Mouse (Mus musculus) R1 (cell line): Measurements from ENCODE around the gene Xlr.

Source experiments
- DNase-seq: peaks from one replicate; pipeline ENCODE4 v3.0.0-alpha.2; 2018; ENCODE audit warnings: low read depth, low spot score

The Xlr gene

DNA sequence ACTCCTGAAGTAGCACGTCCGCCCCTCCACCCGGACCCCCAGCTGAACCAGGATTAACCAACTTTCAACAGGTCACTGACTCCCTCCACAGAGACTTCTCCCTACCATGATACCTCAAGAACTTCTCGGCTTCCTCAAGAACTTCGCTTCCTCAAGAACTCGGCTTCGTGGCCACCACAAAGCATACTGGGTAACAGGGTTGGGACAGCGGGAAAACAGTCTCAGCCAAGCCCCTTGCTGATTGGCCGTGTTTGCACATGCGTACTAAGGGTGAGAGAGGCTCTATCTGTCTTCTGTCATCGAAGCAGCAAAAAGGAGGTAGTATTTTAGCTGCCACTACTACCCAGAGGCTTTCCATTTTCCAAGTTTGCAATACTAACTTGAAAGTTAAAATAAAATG, at the start of gene Xlr:
Gene Xlr (minus strand): TSS at position 188 of the 400 bp plus-strand sequence.
- DNase-seq = peak; percentile 2

GRCm38 (mm10) chrX:53799074-53799473, 1.6 kb upstream of the Xlr start:
- peak; percentile 1 for DNase-seq

GRCm38 (mm10) chrX:53776276-53776675, 21.2 kb downstream of the Xlr start, which contains the start of gene Zfp36l3:
Gene Zfp36l3 (minus strand): TSS chrX:53776394.
- peak; percentile 80 for DNase-seq

- peak; percentile 59 for DNase-seq
Observed at GRCm38 (mm10) chrX:53757736-53758135, 39.8 kb downstream of the Xlr start, which contains the start of gene 1700013H16Rik. Gene 1700013H16Rik (minus strand): TSS chrX:53757831.

DNA sequence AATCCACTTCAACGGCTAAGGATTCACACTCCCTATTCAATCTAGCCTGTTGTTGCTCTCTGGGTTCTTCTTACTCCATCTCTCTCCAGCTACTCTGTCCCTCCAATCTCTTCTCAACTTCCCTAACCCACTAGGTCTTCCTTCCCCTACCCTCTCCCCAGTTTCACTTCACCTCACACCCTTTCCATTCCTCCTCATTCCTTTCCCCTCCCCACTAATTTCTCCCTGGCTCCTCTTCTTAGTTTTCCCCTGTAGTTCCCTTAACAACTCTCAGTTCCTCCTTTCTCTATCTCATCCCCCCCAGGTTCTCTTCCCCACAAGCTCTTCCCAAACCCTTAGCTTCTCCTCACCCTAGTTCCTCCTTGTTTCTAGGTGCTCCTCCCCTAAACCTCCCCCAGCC, 44.7 kb downstream of the Xlr start:
- no peak for DNase-seq

DNA sequence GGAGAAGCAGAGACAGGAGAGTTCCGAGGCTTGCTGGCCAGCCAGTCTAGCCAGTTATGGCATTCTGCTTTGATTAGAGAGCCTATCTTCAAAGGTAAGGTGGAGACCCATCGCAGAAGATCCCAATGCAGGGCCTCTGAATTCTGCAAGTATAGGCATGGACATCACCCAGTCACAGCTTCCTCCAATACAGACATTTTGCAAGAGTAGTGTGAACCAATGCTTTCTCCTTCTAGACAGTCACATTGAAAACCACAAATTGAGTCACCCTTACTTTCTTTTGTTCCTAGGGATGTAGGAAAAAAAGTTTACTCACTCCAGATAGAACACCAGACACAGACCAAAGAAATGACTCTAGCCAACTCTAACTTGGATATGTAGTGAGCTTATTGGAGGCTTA, 68.5 kb downstream of the Xlr start:
- DNase-seq = no peak
